In the genomic region with DNA sequence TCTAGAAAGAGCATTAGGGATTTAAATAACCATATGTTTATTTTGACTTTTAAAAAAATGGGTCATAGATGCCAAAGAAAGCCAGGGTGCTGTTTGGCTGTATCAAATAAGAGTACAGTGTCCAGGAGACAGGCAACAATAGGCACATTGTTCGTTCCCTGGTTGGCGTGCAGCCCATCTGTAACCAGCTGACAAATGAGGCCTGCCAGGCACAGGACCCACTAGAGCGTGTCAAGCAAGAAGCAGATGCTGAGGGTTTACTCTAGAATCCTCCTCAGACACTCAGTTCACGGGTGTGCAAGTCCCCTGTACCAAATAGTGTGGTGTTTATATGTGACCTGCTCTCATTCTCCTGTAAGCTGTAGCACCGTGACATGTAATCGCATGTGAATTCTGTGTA, we compare ENCODE assay signal across 8 mouse cellular contexts.
DNase-seq lines count a peak whose midpoint lies in the region; ATAC-seq and TF ChIP-seq lines count a peak whose summit lies in the region.

No protein-coding gene starts in this region.

- H3K27me3 ChIP-seq in heart, embryonic 13.5 days (replicated peaks): no peaks in the 10 kb centered on the region
- H3K27me3 ChIP-seq in heart, embryonic 11.5 days (ENCODE audit: control insufficient read depth, insufficient read depth, low read length): no peaks in the 10 kb centered on the region
- no peaks in the 10 kb centered on the region for H3K27me3 ChIP-seq in hindbrain, embryonic 12.5 days
- H3K27me3 ChIP-seq in myocyte (ENCODE audit: control insufficient read depth, insufficient read depth, insufficient read length): no peaks in the 10 kb centered on the region
- H3K27me3 ChIP-seq in liver, embryonic 12.5 days (replicated peaks): peaks cover 22% of the 10 kb centered on the region

- H3K79me2 ChIP-seq in myocyte (ENCODE audit: control insufficient read depth, insufficient read depth): no peaks in the 10 kb centered on the region

- DNase-seq in embryo, embryonic 10 days (ENCODE audit: low spot score): peak; percentile 83
- peak; percentile 50 to 71 for DNase-seq in left cerebral cortex, postnatal 10 days (ENCODE audit: extremely low spot score in 1 of 2, low spot score in 2 of 2)
- DNase-seq in spleen, postnatal 36 days (ENCODE audit: low spot score in 2 of 2): peak; percentile 73 to 78

- no peak overlapping the region for H3K9ac ChIP-seq in heart, embryonic 13.5 days
- no peak overlapping the region for H3K9ac ChIP-seq in heart, embryonic 11.5 days (ENCODE audit: low read depth, low read length)
- H3K9ac ChIP-seq in hindbrain, embryonic 12.5 days: no peak overlapping the region
- H3K9ac ChIP-seq in liver, embryonic 12.5 days: no peak overlapping the region

- H3K4me2 ChIP-seq in heart, embryonic 13.5 days: no peak overlapping the region
- H3K4me2 ChIP-seq in heart, embryonic 11.5 days: no peak overlapping the region
- no peak overlapping the region for H3K4me2 ChIP-seq in hindbrain, embryonic 12.5 days (replicated peaks)
- no peak overlapping the region for H3K4me2 ChIP-seq in myocyte (ENCODE audit: low read depth)
- H3K4me2 ChIP-seq in liver, embryonic 12.5 days: no peak overlapping the region

- no peak for ATAC-seq in heart, embryonic 13.5 days (ENCODE audit: extremely low read depth, insufficient number of reproducible peaks, low FRiP score, low TSS enrichment)
- no peak for ATAC-seq in heart, embryonic 11.5 days (replicated peaks; ENCODE audit: insufficient number of reproducible peaks, low FRiP score, low TSS enrichment)
- peak; percentile 89 for ATAC-seq in hindbrain, embryonic 12.5 days (ENCODE audit: low FRiP score)
- no peak for ATAC-seq in liver, embryonic 12.5 days

- H3K4me3 ChIP-seq in heart, embryonic 13.5 days: no peak overlapping the region
- H3K4me3 ChIP-seq in heart, embryonic 11.5 days (ENCODE audit: low read depth, low read length): no peak overlapping the region
- no peak overlapping the region for H3K4me3 ChIP-seq in hindbrain, embryonic 12.5 days
- H3K4me3 ChIP-seq in myocyte: no peak overlapping the region
- no peak overlapping the region for H3K4me3 ChIP-seq in liver, embryonic 12.5 days

- intact Hi-C loops in left cerebral cortex, postnatal 10 days (cut with DNase I): no loop called here

- WGBS in heart, embryonic 13.5 days: 42% methylated on average over 6 of the region's 6 CpGs
- WGBS in heart, embryonic 11.5 days (ENCODE audit: insufficient replicate concordance): 47% methylated on average over 6 of the region's 6 CpGs
- WGBS in hindbrain, embryonic 12.5 days: 28% methylated on average over 6 of the region's 6 CpGs
- 78% methylated on average over 6 of the region's 6 CpGs for WGBS in liver, embryonic 12.5 days (ENCODE audit: insufficient replicate concordance)

- H3K27ac ChIP-seq in heart, embryonic 13.5 days (replicated peaks): 0 out of 2 replicates have a peak overlapping the region, but pooled peaks have one; percentile 6
- no peak overlapping the region for H3K27ac ChIP-seq in heart, embryonic 11.5 days (ENCODE audit: low read depth, low read length)
- H3K27ac ChIP-seq in hindbrain, embryonic 12.5 days: peak overlapping the region; percentile 66
- H3K27ac ChIP-seq in liver, embryonic 12.5 days: no peak overlapping the region

- H3K4me1 ChIP-seq in heart, embryonic 13.5 days: peaks cover 38% of the 10 kb centered on the region
- H3K4me1 ChIP-seq in heart, embryonic 11.5 days (ENCODE audit: control insufficient read depth, insufficient read depth, low read length): peaks cover 19% of the 10 kb centered on the region
- H3K4me1 ChIP-seq in hindbrain, embryonic 12.5 days: peaks cover 35% of the 10 kb centered on the region
- H3K4me1 ChIP-seq in liver, embryonic 12.5 days: 0 out of 2 replicates have a peak, but pooled peaks cover 9% of the 10 kb centered on the region

- H3K9me3 ChIP-seq in heart, embryonic 13.5 days: 0 out of 2 replicates have a peak, but pooled peaks cover 4% of the 10 kb centered on the region
- H3K9me3 ChIP-seq in heart, embryonic 11.5 days (replicated peaks; ENCODE audit: control insufficient read depth, low read length): no peaks in the 10 kb centered on the region
- H3K9me3 ChIP-seq in hindbrain, embryonic 12.5 days (replicated peaks): no peaks in the 10 kb centered on the region
- H3K9me3 ChIP-seq in liver, embryonic 12.5 days (replicated peaks): no peaks in the 10 kb centered on the region

- H3ac ChIP-seq in myocyte (ENCODE audit: control insufficient read depth, insufficient read length): no peak overlapping the region

- H3K36me3 ChIP-seq in heart, embryonic 13.5 days: no peaks in the 10 kb centered on the region
- no peaks in the 10 kb centered on the region for H3K36me3 ChIP-seq in heart, embryonic 11.5 days (ENCODE audit: control insufficient read depth, insufficient read depth, low read length)
- H3K36me3 ChIP-seq in hindbrain, embryonic 12.5 days: no peaks in the 10 kb centered on the region
- H3K36me3 ChIP-seq in myocyte (ENCODE audit: control insufficient read depth, insufficient read depth): no peaks in the 10 kb centered on the region
- H3K36me3 ChIP-seq in liver, embryonic 12.5 days: no peaks in the 10 kb centered on the region

- TF ChIP-seq POLR2A in myocyte (IDR thresholded peaks at IDR 0.05; ENCODE audit: insufficient read length, low read depth): no peak

TF ChIP-seq in myocyte, 11 proteins besides CTCF, POLR2A, EP300 and RAD21:
- no peak for TF ChIP-seq TCF12 (IDR thresholded peaks at IDR 0.05; ENCODE audit: insufficient read depth, poor library complexity, severe bottlenecking)
- peak in 1 of 3 experiments; percentile 74 for TF ChIP-seq MYOG (IDR thresholded peaks at IDR 0.05; ENCODE audit: control insufficient read depth in 1 of 3, insufficient read depth in 1 of 3, insufficient read length in 2 of 3, low read depth in 2 of 3)
- peak; percentile 13 for TF ChIP-seq TCF3 (IDR thresholded peaks at IDR 0.05; ENCODE audit: insufficient read length, low read depth)
- peak in 2 of 3 experiments; percentile 60 to 61 for TF ChIP-seq MYOD1 (IDR thresholded peaks at IDR 0.05; ENCODE audit: control insufficient read depth in 1 of 3, insufficient read length in 2 of 3, low read depth in 2 of 3)

Comparison
In these comparisons a context has a peak if more than half of its experiments do, and no peak if none do; other contexts are left out.
1. H3K27ac ChIP-seq: peak in heart, embryonic 13.5 days (single experiment) and hindbrain, embryonic 12.5 days (single experiment); none in heart, embryonic 11.5 days (single experiment) and liver, embryonic 12.5 days (single experiment).
2. Peak in every context shown above with its lines, with median percentiles within 50 percentile points of each other: DNase-seq.